Mouse (Mus musculus) limb, embryonic 10.5 days (tissue): ENCODE results near the gene Gm5868. TPM values are rescaled to one million over a fixed set of nuclear protein-coding genes. Genes with fewer than 3 reads are reported as not detected.
"Not testable (repeated sequence)": the region's sequence is repeated elsewhere in the genome, so short reads cannot be mapped to it uniquely, and the experiment has no call there.

Experiments used
- DNase-seq: peaks from one replicate; pipeline ENCODE4 v3.0.0-alpha.2; 2017; ENCODE audit warnings: low spot score
- H3K27ac ChIP-seq: fragments of 300-500 bp; sonication (generic); 2 replicates; pipeline ENCODE4 v1.5.1; 2016; ENCODE audit warnings: mild to moderate bottlenecking
- H3K27me3 ChIP-seq: fragments of 300-500 bp; sonication (generic); 2 replicates; pipeline ENCODE4 v1.6.1; 2016; ENCODE audit warnings: low read depth, mild to moderate bottlenecking; ENCODE audit not compliant: poor library complexity, severe bottlenecking
- H3K36me3 ChIP-seq: fragments of 300-500 bp; sonication (generic); 2 replicates; pipeline ENCODE4 v1.6.1; 2016; ENCODE audit warnings: mild to moderate bottlenecking, moderate library complexity
- H3K4me1 ChIP-seq: fragments of 300-500 bp; sonication (generic); 2 replicates; pipeline ENCODE4 v1.6.1; 2016
- H3K4me3 ChIP-seq: fragments of 300-500 bp; sonication (generic); 2 replicates; pipeline ENCODE4 v1.5.1; 2016; ENCODE audit warnings: mild to moderate bottlenecking, moderate library complexity
- H3K9me3 ChIP-seq: fragments of 300-500 bp; sonication (generic); replicated peaks from 2 replicates; pipeline ENCODE4 v1.6.1; 2016; ENCODE audit warnings: mild to moderate bottlenecking
- WGBS: fragments of 180-500 bp; shearing (Covaris S2); methylation state at CpG from one replicate; pipeline ENCODE4 v1.1.7; 2016; 5-methylcytosine and 5-hydroxymethylcytosine counted together
- polyA plus RNA-seq: library from polyadenylated mRNA; unstranded; fragments of >200 nt; fragmentation: Nextera tagmentation; extraction: Ambion mirVana; gene quantifications from 2 replicates; pipeline ENCODE4 v1.2.1, GENCODE M21; 2016

The Gm5868 gene
- polyA plus RNA-seq, 1 experiment from 2014 or later, result 0.44 TPM

- H3K4me3 ChIP-seq, H3K4me1 ChIP-seq, H3K9me3 ChIP-seq, H3K36me3 ChIP-seq, H3K27ac ChIP-seq: not testable (repeated sequence)
- peak; percentile 42 for DNase-seq
- 63% methylated on average over 10 of the region's 10 CpGs for WGBS
- H3K27me3 ChIP-seq, result peaks cover 44% of the 10 kb centered on the region
Observed at GRCm38 (mm10) chr5:72579599-72579998, 7.8 kb downstream of the Gm5868 start.

- Histone ChIP-seq H3K27me3 (no peaks in the 10 kb centered on the region), H3K9me3 (no peaks in the 10 kb centered on the region), H3K4me3 (no peak overlapping the region), H3K36me3 (no peaks in the 10 kb centered on the region), H3K27ac (no peak overlapping the region), H3K4me1 (no peaks in the 10 kb centered on the region)
- WGBS, result 88% methylated on average over 5 of the region's 5 CpGs
- DNase-seq, result no peak
Observed at GRCm38 (mm10) chr5:72565621-72566020, 21.7 kb downstream of the Gm5868 start.

GRCm38 (mm10) chr5:72563183-72563582, 24.2 kb downstream of the Gm5868 start:
- H3K36me3 ChIP-seq, H3K9me3 ChIP-seq, DNase-seq, H3K4me3 ChIP-seq, H3K27me3 ChIP-seq, H3K27ac ChIP-seq, H3K4me1 ChIP-seq: not testable (repeated sequence)
- 76% methylated on average over 2 of the region's 2 CpGs for WGBS

DNA sequence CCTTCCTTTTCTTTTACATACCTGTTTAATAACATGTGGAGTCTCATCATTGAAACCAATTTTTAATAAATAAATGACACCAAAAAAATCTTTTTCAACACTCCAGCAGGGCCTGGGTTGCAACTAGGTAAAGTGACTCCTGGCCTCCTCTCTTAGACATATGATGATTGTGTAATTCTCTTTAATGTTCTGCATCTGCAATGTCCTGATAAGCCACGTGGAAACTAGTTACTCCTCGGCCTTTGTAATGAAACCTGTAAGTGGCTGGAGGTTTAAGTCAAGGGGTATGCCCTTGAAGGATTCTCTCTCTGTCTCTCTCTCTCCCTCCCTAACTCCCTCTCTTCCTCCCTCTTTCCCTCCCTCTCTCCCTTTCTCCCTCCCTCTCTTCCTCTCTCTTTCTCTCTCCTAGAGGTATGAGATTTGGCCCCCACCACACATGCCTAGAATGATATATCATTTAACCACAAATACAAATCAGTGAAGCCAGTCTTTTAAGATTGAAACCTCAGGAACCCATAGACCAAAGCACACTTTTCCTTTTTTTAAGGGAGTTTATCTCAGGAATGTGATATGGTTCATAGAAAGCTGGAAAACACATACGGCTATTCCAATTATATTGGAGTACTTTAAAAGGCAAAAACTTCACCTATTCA, 26.2 kb downstream of the Gm5868 start:
- Histone ChIP-seq H3K9me3 (no peaks in the 10 kb centered on the region), H3K27me3 (no peaks in the 10 kb centered on the region), H3K36me3 (peaks cover under 1% of the 10 kb centered on the region; the same call in 1 of the 2 replicates), H3K27ac (no peak overlapping the region), H3K4me3 (no peak overlapping the region), H3K4me1 (peaks cover 12% of the 10 kb centered on the region)
- DNase-seq, result no peak
- WGBS, result 78% methylated on average over 3 of the region's 3 CpGs

GRCm38 (mm10) chr5:72559544-72560049, 27.8 kb downstream of the Gm5868 start, which contains the start of gene Nfxl1:
Gene Nfxl1 (minus strand): TSS chr5:72559684.
- Histone ChIP-seq H3K4me3 (peak within 1 kb of the TSS; percentile 96), H3K36me3 (peaks cover 15% of the 10 kb centered on the region), H3K27me3 (no peaks in the 10 kb centered on the region), H3K27ac (peak within 1 kb of the TSS; percentile 91), H3K4me1 (peaks cover 12% of the 10 kb centered on the region), H3K9me3 (no peaks in the 10 kb centered on the region)
- WGBS, result under 1% methylated on average over 42 of the region's 42 CpGs
- peak; percentile 96 for DNase-seq

DNA sequence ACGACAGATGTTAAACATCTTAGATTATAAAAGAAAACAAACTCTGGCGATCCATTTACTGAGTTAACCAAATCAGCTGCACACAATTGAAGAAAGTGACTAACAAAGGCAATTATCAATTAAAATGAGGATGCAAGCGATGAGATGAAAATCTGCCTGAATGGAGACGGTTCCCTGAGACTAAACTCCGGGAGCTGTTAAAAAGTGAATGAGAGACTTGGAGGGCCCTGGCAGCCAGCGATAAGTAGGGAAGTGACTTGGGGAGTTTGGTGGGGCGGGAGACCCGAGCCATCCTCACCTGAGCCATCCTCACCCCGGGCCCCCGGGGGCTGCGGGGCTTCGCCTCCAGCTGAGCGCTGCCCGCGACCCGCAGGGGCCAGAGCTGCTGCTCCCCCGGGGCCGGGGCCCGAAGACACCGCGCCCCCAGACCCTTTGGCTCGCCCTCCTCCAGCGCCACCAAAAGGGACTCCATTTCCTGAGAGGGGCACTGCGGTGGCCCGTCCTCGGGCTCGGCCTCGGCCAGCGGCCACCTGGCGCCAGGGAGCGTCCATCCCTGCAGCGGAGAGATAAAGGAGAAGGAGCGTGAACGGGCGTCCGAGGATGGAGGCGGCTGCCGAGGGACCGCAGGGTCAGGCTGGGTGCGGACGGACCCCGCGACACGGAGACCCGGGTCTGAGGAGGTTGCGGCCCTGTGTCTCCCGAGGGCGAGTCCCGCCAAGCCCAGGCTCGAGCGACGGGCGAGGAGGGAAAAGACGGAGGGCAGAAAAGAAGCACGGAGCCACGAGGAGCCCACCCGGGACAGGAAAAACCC, 28.4 kb downstream of the Gm5868 start:
- no peaks in the 10 kb centered on the region for H3K27me3 ChIP-seq
- under 1% methylated on average over 57 of the region's 57 CpGs for WGBS
- peak overlapping the region; percentile 91 for H3K27ac ChIP-seq
- peaks cover 21% of the 10 kb centered on the region for H3K36me3 ChIP-seq
- no peaks in the 10 kb centered on the region for H3K9me3 ChIP-seq
- peak overlapping the region; percentile 96 for H3K4me3 ChIP-seq
- DNase-seq, result no peak
- peaks cover 12% of the 10 kb centered on the region for H3K4me1 ChIP-seq

DNA sequence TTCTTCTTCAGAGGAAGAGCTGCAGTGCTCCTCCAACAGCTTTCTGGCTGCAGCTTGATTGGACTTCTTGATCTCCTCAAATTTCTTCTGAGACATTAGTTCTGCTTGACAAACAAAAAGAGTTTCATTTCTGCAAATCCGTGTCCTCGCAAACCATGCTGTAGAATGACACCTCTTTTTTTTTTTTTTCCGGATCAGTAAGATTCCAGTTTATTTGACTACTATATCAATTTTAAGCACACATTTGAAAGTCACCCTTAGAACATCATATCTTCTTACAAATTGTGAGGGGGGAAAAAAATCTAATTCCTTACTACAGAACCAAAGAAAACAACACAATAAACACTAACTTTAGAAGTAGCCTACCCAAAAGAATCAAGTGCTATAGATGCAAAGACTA, 31.1 kb downstream of the Gm5868 start:
- peaks cover 42% of the 10 kb centered on the region for H3K36me3 ChIP-seq
- H3K27me3 ChIP-seq, result no peaks in the 10 kb centered on the region
- DNase-seq, result no peak
- H3K27ac ChIP-seq, result no peak overlapping the region
- WGBS, result 90% methylated on average over 3 of the region's 3 CpGs
- H3K4me3 ChIP-seq, result no peak overlapping the region
- H3K9me3 ChIP-seq, result no peaks in the 10 kb centered on the region
- peaks cover 12% of the 10 kb centered on the region for H3K4me1 ChIP-seq

- Histone ChIP-seq H3K27ac (no peak overlapping the region), H3K36me3 (peaks cover 59% of the 10 kb centered on the region), H3K27me3 (no peaks in the 10 kb centered on the region), H3K4me1 (no peaks in the 10 kb centered on the region), H3K4me3 (no peak overlapping the region), H3K9me3 (no peaks in the 10 kb centered on the region)
- DNase-seq, result no peak
- WGBS, result 91% methylated on average over 3 of the region's 3 CpGs
Observed at GRCm38 (mm10) chr5:72551209-72551608, 36.1 kb downstream of the Gm5868 start.

Other genes with a start within 250 kb of the Gm5868 start
- 0.48 and 0.63 TPM in 2 replicates for gene Corin, start 83.1 kb downstream of the Gm5868 start, polyA plus RNA-seq
- gene Nfxl1, start 27.9 kb downstream of the Gm5868 start, polyA plus RNA-seq, result 21.2 and 21.7 TPM in 2 replicates
- 0.26 and 0.56 TPM in 2 replicates for gene Zar1, start 6.3 kb downstream of the Gm5868 start, polyA plus RNA-seq
- not detected in 2 replicates for gene Cnga1, start 56.7 kb upstream of the Gm5868 start, polyA plus RNA-seq
- gene Nipal1, start 60.2 kb upstream of the Gm5868 start, polyA plus RNA-seq, result 0.76 TPM in 1 of 2 replicates, not detected in the other
- gene Txk, start 165.2 kb upstream of the Gm5868 start, polyA plus RNA-seq, result not detected in 2 replicates